Mouse (Mus musculus) frontal cortex, postnatal 10 days (tissue): ENCODE data around the gene Dgkz.
A peak's percentile ranks its signal among the peaks of the same experiment; 100 is the strongest.

Source experiments
- DNase-seq, 2 experiments: peaks; one replicate each; pipeline ENCODE4 v3.0.0; 2022; ENCODE audit warnings: low spot score in 2 of 2, mixed read lengths in 1 of 2

Gene Dgkz

DNA sequence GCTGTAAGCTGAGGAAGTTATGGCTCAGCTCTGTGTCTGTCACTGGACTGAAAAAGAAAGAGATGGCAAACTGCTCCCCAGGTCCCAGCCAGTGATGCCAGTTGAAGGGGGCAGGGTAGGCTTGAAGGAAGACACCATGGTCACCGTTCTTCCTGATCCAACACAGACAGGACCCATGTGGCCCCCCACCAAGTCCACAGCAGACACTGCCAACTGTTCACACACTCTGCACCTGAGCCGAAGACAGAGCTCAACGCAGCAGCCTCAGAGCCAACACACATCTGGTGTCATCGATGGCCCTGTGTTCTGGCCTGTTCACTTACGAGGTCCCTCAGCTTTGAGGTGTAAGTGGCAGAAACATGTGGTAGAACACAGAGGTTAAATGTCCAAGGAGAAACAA is 15.2 kb downstream of the Dgkz start:
- DNase-seq, result no peak

DNA sequence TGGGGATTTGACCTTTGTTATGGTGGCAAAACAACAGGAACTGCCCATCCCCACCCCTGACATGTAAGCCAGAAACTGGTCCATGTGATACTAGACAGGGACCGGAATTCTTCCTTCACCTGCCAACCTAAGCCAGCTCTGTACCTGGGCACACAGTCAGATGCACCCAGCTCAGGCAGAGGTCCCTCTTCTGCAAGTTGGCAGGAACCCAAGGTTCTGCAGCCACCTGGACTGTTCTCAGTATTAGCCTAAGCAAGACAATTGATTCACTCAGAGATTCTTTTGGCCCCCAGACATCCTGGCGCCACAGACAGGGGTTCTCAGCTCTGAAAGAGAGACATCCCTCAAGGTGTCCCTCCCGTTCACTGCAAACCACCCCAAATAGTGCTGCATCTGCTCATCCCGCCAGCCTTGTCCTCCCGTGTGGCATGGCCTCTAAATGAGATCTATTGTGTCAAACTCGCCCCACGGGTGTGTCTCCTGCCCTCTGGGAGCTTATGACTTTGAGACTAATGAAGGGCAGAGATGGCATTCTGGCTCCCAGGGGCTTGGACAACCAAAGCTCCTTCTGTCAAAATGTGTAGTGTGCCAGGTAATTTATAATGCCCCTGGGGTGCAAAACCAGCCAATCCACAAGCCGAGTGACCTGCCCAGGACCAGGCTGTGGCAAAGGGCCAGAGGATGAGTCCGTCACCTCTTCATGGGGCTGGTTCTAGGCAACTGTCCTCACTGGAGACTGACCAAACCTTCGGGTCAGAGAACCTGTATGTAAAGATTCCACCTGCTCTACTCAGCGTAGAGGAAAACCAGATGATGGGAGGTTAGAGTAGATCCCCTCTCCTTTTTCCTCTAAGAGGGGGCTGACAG is 15.9 kb downstream of the Dgkz start:
- no peak for DNase-seq

DNA sequence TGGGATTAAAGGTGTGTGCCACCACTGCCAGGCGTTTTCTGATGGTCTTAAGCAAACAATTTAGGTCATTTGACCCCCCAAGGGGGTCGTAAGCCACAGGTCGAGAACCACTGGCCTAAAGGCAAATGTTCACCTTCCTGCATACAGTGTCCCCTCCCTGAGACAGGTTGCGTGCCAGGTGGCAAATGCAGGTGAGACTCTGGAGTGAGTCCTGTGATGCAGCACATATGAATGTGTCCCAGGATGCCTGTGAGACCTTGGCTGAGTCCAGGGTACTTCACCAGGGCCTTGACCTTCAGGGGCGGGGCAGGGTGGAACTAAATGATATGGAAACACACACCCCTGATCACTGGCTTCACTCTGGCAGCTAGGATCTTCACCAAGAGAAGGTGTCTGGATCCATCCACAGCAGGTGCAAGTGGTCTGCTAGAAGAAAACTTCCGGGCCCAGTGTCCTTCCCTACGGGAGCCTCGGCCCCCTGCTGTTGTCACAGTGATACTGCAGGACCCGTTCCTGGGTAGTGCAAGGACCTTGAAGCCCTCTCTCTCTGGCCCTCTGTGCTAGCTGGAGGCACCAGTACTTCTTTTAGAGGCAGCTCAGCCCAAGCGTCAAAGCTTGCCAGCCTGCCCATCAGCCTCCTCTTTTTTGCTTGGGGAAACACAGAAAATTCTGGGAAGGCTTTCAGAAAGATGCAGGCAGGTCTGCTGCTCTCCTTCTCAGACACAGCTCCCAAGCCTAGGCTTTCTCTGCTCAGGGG is 16.8 kb downstream of the Dgkz start:
- DNase-seq, result no peak

DNA sequence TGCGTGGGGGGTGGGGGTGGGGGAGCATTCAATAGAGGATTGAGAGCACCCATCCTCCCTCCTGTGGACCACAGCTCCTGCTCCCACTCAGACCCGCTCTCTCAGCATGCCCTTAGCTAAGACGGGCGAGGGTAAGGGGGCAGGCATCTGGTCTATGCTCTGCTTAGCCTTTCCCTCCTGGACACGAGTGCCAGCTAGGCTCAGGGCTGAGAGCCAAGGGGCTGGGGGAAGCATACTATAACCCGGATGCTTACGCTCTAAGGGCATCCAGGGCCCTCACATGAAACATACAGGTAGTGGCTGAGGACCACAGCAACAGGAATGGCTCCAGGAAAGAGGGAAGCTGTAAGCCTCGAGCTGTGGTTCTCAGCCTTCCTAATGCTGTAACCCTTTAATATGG is 17.6 kb downstream of the Dgkz start:
- no peak for DNase-seq

DNA sequence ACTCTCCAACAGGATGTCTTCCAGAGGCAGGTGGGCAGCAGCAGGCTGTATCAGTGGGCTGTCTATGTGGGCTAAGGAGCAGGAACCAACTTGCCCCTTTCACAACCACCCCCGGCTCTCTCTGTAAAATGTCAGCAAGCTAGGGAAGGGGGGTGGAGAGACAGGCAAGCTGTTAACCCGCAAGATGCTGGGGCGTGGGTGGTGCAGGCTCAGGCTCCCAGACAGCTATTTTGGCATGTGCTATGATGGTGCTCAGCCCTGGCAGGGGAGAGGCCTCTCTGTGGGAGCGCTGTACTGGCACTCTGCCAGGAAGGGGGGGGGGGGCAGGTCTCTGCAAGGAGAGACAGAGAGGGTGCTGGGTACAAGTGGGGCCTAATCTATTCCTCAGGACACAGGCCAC is 18.6 kb downstream of the Dgkz start:
- DNase-seq, result peak; percentile 74 to 88

DNA sequence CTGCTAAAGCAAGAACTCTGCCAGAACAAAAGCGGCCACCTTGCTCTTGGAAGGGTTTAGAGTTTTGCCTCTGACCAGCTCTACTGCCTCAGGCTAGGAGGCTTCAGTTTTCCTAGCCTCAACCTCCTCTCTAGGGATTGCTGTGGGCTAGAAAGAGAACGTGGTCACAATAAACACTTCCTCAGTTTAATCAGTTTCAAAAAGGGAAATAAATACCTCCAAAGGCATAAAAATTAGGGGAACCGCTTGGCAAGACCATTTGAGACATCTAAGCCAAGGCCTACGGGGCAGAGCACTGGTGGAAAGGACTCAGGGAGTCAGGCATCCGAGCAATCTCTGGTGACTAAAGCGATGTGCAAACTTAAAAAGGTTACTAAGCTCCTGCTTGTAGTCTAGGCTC is 19.8 kb downstream of the Dgkz start:
- no peak for DNase-seq

DNA sequence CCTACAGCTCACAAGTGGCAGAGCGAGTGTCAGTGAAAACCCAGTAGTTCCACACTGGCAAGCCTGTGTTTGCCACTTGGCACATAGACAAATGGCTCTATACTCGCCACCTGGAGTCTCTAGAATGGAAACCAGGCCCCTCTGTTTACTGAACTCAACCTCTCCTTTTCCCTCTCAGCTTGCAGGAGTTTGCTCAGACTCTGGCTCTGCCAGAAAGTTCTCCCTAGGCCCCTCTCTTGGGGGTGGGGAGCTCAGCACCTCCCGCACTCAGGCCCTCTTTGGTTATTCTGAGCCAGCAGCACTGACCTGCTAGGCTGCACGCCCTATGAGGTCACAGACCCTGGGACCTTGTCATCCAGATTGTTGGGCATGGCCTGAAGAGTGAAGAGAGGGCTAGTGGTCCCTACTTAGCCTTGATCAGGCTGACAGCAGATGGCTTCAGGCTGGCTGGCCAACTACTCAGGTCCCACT is 20.5 kb downstream of the Dgkz start:
- no peak for DNase-seq

DNA sequence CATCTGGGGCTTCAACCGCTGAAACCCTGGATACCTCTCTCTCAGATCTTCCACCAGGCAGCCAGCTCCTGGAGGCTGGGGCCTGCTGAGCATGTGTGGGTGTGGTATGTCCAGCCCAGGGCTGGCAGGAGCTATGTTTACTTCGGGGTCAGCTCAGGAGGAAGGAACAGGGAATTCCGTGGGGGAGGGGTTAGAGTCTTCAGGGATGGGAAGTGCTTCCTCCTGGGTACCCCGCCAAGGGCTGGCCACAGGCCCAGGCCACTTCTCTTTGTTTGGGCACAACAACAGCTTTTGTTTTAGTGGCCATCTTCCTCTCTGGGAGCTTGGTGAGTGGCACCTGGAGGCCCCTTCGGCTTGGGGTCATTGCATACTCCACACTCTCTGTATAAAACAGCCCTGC is 21.8 kb downstream of the Dgkz start:
- no peak for DNase-seq

DNA sequence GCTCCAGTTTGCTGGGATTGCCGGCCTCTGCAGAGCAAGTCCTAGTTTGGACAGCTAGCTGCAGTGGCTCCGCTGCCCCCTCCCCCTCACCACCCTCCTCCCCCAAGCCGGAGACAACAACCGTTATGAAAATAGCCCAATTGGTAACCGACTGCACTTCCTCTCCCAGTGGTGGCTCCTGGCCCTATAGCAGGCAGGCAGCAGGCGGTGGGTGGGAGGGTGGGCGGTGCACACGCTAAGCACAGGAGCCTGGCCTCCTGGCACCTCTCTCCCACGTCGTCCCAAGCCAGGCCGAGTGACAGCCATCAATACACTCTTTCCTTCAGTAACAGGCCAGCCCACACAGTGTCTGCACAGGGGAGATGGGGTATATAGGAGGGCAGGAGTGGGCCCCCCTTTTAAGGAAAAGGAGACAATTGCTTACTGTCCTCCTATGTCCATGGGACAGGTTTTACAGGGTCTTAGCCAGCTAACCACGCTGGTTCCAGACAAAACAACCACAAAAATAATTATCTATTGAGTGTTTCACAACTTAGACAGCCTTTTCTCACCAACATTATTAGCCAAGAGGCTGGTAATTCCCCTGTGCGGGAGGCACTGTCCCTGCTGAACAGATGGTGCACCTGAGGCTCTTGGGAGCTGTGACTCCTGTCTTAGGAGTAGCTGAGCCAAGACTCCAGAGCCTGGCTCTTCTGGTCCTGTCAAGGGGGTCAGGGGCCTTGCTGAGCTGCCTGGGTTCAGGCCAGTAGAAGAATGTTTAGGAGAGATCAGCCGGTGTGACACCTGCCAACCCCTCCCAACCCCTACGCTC is 25.2 kb downstream of the Dgkz start:
- DNase-seq, result no peak

DNA sequence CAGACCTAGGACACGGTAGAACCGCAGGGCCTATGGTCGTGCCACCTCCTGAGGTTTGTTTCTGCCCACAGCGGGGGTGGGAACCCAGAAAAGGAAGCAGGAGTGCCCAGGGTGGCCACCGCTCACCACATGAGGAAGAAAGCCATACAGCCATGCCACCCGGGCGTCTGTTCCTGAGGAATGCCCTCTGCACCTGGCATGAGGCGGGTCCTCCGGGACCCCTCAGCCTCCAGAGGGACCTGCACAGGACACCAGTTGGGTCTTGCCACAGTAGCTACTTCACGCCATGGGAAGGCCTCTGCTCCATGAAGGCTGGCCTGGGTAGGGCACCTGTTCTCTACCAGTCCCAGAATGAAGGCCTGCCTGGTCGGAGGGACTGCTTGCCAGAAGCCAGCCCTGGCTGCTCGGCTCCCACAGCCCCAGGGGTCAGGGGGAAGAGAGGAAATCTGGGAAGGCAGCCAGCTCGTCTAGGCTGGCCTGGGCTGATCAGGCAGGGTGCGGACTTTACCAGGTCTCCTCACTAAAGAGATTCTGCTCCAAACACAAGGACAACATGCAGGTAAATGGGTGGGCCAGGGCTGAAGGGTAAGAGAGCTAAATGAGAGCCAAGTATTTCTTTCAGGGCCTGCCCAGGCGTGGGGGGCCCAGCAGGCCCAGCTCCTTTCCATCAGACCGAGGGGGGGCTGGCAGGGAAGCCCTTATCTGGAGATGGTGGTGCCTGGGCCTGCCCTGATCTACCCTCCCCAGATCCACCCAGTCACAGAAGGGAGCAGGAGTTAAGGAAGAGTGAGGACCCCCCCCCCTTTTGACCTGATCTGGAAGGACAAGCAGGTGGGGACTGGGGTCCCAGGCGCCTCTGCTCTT is 26.0 kb downstream of the Dgkz start:
- no peak for DNase-seq

DNA sequence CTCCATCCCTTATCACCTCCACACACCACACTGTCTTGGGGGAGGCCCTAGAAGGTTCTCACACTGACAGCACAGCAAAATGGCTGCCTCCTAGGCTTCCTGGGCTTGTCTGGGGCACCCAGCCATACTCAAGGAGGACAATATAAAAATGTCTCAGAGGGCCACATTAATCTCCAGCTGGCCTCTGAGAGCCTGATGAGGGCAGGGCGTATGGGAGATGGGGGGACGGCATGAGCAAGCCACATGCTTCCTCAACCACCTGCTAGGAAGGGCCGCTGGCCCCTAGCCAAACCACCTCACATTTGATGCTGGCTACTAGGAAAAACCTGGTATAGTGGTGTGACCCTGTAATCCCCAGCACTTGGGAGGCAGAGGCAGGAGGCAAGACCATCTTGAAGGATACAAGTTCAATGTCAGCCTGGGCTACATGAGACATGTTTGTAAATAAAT is 26.8 kb downstream of the Dgkz start:
- no peak for DNase-seq

DNA sequence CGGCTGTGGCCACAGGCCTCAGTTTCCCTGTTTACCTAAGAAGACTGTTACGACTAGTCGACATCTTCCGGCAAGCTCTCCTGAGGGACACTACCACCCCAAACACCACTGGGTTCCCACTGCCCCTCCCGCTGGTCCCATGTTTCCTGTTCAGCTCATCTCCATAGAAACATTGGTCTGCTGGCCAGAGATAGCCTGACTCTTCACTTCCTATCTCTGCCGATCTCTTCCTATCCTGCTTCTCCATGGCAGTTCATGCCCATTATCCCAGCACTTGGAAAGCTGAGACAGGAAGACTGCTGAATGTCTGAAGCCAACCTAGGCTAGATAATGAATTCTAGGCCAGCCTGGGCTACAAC is 27.5 kb downstream of the Dgkz start:
- no peak for DNase-seq

DNA sequence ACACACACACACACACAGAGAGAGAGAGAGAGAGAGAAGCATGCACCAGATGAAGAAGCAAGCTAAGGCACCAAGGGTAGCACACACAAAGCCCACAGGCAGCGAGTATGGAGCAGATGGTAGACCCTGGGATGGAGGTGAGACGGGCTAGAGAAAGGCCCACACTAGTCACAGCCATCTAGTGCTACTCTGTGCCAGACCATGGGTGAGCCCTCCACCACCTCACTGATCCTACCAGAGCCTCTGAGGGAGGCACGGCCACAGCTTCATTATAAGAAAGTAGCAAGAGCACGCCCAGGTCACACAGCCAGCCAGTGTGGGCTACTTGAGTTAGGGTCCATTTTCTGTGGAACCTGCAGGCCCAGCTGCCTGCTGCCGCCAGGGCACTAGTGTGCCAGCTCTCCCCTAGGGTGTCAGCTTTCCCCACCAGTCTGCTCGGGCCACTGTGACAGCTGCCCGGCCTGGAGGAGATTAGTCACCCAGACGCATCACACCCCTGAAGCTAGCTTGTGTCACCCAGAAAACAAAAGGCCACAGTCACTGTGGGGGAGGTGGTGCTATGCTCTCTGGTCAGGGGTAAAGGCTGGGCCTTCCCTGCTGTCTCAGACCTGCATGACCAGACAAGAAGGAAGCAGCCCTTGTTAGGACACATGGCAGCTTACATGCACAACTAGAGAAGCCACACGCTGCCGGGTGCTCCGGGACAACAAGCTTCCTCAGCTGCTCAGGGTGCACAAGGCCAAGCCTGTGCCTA is 28.1 kb downstream of the Dgkz start:
- DNase-seq, result no peak

DNA sequence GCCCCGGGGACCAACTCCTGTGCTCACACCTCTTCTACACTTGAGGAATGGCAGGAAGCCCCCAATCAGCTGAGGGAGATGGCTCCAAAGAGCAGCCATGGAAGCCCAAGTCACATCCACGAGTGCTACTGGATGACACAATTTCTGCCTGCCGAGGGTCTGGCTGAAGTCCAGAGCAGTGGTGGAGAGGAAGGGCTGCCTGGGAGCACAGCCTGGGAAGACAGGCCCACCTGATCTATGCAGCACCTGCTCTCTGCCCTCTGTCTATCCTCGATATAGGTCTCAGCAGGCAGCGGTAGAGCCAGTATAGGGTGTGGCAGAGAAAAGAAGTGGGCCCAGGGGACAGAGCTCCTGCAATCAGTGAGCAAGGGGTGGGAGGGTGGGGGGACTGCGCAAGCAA is 28.8 kb downstream of the Dgkz start:
- DNase-seq, result no peak

DNA sequence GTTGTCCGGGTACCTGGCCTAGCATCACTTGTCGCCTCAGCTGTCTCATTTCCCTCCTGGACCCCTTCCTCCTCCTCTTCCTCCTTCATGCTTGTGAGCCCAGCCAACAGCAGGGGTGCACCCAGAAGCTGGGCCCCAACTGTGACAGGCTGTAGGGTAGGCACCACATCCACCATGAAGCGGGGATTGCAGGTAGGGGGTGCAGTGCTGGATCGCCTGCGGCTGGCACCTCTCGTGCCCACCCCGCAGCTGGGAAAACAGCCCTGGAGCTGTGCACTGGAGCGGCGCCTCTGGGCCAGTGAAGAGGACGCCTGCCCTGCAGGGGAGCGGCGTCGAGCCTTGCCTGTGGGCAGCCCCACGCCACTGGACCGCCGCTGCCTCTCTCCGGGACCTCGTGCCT is 30.2 kb downstream of the Dgkz start, which contains the start of gene Gm9821:
Gene Gm9821, plus strand, starts transcription at position 221 of the 400 bp plus-strand sequence.
- no peak for DNase-seq

DNA sequence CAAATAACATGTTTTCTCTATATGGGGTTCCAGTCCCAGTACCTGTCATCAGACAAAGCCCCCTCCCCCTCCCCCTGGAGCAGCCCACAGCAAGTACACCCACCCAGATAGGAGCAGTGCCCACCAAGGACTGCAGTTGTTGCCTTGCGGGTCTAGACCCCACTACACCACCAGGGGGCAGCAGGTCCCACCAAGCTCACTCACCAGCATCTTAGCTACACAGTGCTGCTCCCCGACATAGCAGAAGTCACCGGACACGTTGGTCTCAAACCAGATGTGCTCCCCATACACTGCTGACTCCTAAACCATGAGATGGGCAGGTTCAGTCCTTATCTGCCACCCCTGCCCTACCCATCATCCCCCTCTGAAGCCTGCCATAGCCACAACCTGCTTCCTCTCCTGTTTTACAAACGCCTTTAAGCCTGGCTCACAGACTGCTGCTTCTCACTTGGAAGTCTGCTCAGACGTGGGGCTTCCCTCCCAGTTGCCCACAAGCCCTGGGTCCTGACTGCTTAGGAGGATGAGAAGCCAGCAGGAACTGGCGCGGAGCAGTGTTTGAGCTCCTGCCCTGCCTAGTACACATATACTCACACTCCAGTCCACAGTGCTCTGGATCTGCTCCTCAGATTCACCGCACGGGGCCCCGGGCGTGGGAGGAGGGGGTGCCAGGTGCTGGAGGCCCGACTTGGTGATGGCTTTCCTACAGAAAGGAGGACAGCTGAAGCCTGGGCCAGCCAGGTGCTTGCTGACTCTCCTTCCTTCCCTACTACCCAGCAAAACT is 31.3 kb downstream of the Dgkz start:
- DNase-seq, result peak in 1 of 2 experiments; percentile 78

DNA sequence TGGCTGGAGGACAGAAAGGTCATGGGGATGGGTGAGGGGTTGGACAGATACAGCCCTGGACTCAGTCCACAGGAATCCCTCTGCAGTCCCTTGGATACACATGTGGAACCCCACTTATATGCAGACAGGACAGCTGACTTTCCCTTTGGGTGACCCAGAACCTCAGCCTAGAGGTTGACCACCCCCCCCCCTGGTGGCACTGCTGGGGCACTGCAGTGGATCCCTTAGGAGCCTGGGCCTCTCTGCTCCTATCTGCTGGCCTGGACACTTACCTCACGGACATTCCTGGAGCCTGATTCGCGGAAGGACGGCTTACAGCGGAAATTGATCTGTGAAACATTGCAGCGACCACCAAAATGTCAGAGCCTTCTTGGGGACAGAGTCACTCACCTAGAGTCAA is 33.3 kb downstream of the Dgkz start:
- no peak for DNase-seq

DNA sequence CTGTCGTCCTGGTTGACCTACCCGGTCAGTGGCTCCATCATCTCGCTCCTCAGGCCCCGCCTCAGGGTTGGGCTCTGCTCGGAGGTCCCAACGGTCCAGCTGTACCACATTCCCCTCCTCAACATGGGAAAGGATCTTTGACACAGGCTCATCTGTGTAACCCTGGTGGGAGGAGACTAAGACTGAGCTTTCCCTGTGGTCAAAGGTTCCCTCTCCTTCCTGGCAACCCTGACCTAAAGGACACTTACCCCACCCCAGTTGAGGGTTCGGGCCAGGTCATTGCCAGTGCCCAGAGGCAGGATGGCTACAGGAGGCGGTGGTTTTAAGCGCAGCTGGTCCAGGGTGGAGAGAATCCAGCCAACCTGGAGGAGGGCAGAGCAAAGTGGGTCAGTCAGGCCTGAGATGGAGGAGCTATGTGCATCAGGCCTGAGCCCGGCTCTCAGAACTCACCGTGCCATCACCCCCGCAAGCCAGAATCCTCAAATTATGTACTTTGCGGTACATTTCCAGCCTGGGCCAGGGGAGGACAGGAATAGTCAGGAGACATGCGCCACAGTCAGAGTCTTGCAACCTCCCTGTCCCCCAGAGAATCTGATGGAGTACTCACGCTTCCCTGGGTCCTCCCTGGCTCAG is 36.2 kb downstream of the Dgkz start:
- no peak for DNase-seq

DNA sequence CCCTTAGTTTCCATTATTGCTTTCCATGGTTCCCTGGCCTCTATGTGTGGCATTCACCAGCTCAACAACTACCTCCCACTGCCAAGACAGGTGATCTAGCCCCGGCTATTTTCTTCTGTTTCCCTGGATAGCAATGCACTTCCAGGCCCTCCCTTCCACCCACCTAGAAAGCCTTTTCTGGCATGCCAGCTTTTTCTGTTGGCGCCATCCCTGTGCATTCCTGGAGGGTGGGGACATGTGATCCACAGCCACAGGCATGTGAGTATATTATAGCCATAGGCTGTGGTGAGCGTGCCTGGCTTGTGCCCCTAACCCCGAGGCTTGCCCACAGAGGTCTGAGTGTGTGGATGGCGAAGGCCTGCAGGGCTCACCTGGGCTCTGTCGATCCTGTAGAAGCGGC is 39.5 kb downstream of the Dgkz start:
- no peak for DNase-seq
